Mouse (Mus musculus) G1E (cell line): ENCODE data around the gene Oscar.

Experiments
- CTCF ChIP-seq: IDR thresholded peaks from 2 replicates; pipeline ENCODE4 v1.5.1; 2012; ENCODE audit warnings: low read depth, low read length, inconsistent platforms, mixed read lengths
- GATA1 ChIP-seq: IDR thresholded peaks from 2 replicates; pipeline ENCODE4 v1.6.1; 2012; ENCODE audit warnings: borderline replicate concordance, low read length, inconsistent platforms, mixed read lengths
- GATA2 ChIP-seq: IDR thresholded peaks from 2 replicates; pipeline ENCODE4 v1.6.1; 2012; ENCODE audit warnings: low read depth, low read length, inconsistent platforms, borderline replicate concordance
- POLR2AphosphoS5 ChIP-seq: IDR thresholded peaks from 2 replicates; pipeline ENCODE4 v1.6.1; 2012; ENCODE audit warnings: low read depth, low read length, inconsistent platforms; ENCODE audit not compliant: insufficient replicate concordance
- TAL1 ChIP-seq: conservative IDR thresholded peaks from 2 replicates; pipeline ENCODE4 v1.6.1; 2012; ENCODE audit warnings: low read depth, low read length, inconsistent platforms, mixed read lengths

DNA sequence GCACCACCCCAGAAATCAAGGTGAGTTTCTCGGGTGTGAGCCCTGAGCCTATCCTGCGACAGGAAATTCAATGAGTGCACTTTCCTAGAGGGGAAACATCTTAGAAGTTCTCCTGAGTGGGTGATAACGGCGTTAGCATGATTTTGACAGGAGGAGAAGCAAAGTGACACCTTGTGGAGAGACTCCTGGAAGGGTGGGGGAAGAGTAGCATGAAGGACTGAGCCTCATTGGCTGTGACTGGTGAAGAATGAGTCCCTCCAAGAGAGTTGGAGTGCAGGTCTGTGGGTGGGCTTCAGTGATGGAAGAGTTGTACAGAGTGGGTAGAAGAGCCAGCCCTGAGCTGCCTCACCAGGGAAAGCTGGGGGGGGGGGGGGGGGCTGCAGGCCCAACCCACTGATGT is 41.0 kb upstream of the Oscar start:
- TF ChIP-seq CTCF: no peak
- no peak for TF ChIP-seq POLR2AphosphoS5
- TF ChIP-seq GATA1: no peak
- no peak for TF ChIP-seq GATA2
- no peak for TF ChIP-seq TAL1
